Mouse (Mus musculus) layer of hippocampus, postnatal 36 days (tissue): ENCODE results near the gene Iqsec1. TPM values are rescaled to one million over a fixed set of nuclear protein-coding genes. Genes with fewer than 3 reads are reported as not detected.

Experiments used
- DNase-seq, 2 experiments: peaks; one replicate each; pipeline ENCODE4 v3.0.0; 2022
- total RNA-seq, 2 experiments: library from RNA; stranded (reverse); gene quantifications; 2 replicates each; pipeline ENCODE4 v1.2.3; 2021

The Iqsec1 gene
- total RNA-seq, 2 experiments from 2014 or later: 243 to 261 TPM

- DNase-seq: no peak
Observed at GRCm38 (mm10) chr6:90812072-90812471, 176.4 kb downstream of the Iqsec1 start.

- no peak for DNase-seq
Observed at GRCm38 (mm10) chr6:90810576-90810975, 177.9 kb downstream of the Iqsec1 start.

GRCm38 (mm10) chr6:90809960-90810362 lies 178.5 kb downstream of the Iqsec1 start:
- peak; percentile 91 to 92 for DNase-seq

- peak in 1 of 2 experiments; percentile 52 for DNase-seq
Observed at GRCm38 (mm10) chr6:90809077-90809840, 179.2 kb downstream of the Iqsec1 start.

GRCm38 (mm10) chr6:90808544-90808943 lies 179.9 kb downstream of the Iqsec1 start:
- DNase-seq: no peak

- no peak for DNase-seq
Observed at GRCm38 (mm10) chr6:90808134-90808533, 180.4 kb downstream of the Iqsec1 start.

- no peak for DNase-seq
Observed at GRCm38 (mm10) chr6:90807581-90807980, 180.9 kb downstream of the Iqsec1 start.

- no peak for DNase-seq
Observed at GRCm38 (mm10) chr6:90806743-90807142, 181.7 kb downstream of the Iqsec1 start.

- DNase-seq: no peak
Observed at GRCm38 (mm10) chr6:90805101-90805500, 183.4 kb downstream of the Iqsec1 start.

- DNase-seq: no peak
Observed at GRCm38 (mm10) chr6:90804646-90805045, 183.8 kb downstream of the Iqsec1 start.

- DNase-seq: peak; percentile 70 to 77
Observed at GRCm38 (mm10) chr6:90802604-90803003, 185.9 kb downstream of the Iqsec1 start.

- no peak for DNase-seq
Observed at GRCm38 (mm10) chr6:90802058-90802457, 186.4 kb downstream of the Iqsec1 start.

- no peak for DNase-seq
Observed at GRCm38 (mm10) chr6:90800825-90801224, 187.7 kb downstream of the Iqsec1 start.

GRCm38 (mm10) chr6:90799116-90799515 lies 189.4 kb downstream of the Iqsec1 start:
- peak; percentile 53 to 56 for DNase-seq

- no peak for DNase-seq
Observed at GRCm38 (mm10) chr6:90798201-90798600, 190.3 kb downstream of the Iqsec1 start.

- no peak for DNase-seq
Observed at GRCm38 (mm10) chr6:90796902-90797596, 191.4 kb downstream of the Iqsec1 start.

GRCm38 (mm10) chr6:90790901-90791300 lies 197.6 kb downstream of the Iqsec1 start:
- DNase-seq: no peak

GRCm38 (mm10) chr6:90789520-90789919 lies 199.0 kb downstream of the Iqsec1 start:
- DNase-seq: no peak

- DNase-seq: no peak
Observed at GRCm38 (mm10) chr6:90787587-90787986, 200.9 kb downstream of the Iqsec1 start.

GRCm38 (mm10) chr6:90787036-90787435 lies 201.4 kb downstream of the Iqsec1 start:
- no peak for DNase-seq

GRCm38 (mm10) chr6:90786589-90786988 lies 201.9 kb downstream of the Iqsec1 start:
- no peak for DNase-seq

- peak; percentile 43 to 57 for DNase-seq
Observed at GRCm38 (mm10) chr6:90783945-90784344, 204.5 kb downstream of the Iqsec1 start.

GRCm38 (mm10) chr6:90783176-90783575 lies 205.3 kb downstream of the Iqsec1 start:
- no peak for DNase-seq
